Mouse (Mus musculus): Measurements from ENCODE around the gene Mcmbp.

- no peak for TF ChIP-seq TAL1 (IDR thresholded peaks at IDR 0.05; ENCODE audit: low read length)
- TF ChIP-seq GATA1 (IDR thresholded peaks at IDR 0.05; ENCODE audit: low read length): no peak
Observed at GRCm38 (mm10) chr7:128694848-128695247, 45.4 kb downstream of the Mcmbp start.

All from erythroblast, embryonic 14.5 days (primary cell).